Mouse (Mus musculus) liver, adult 2 months (tissue): ENCODE data around the gene Trim2. TPM values are rescaled to one million over a fixed set of nuclear protein-coding genes. Genes with fewer than 3 reads are reported as not detected.

Experiments
- DNase-seq: peaks from one replicate; pipeline ENCODE4 v3.0.0-alpha.2; 2011; ENCODE audit warnings: low read depth, low spot score; ENCODE audit errors: extremely low read depth
- H3K27ac ChIP-seq: fragments of 200-500 bp; replicated peaks from 2 replicates; pipeline ENCODE4 v1.5.1; 2012; ENCODE audit warnings: low read depth, mild to moderate bottlenecking, control low read depth, inconsistent platforms, low read length; ENCODE audit not compliant: insufficient read depth
- H3K27me3 ChIP-seq: fragments of 200-500 bp; 2 replicates; pipeline ENCODE4 v1.6.1; 2012; ENCODE audit warnings: mild to moderate bottlenecking, moderate library complexity, low read length, inconsistent platforms; ENCODE audit not compliant: control insufficient read depth, insufficient read depth
- H3K36me3 ChIP-seq: fragments of 200-500 bp; 2 replicates; pipeline ENCODE4 v1.6.1; 2012; ENCODE audit warnings: low read length, inconsistent platforms; ENCODE audit not compliant: control insufficient read depth, insufficient read depth
- H3K4me1 ChIP-seq: fragments of 200-500 bp; 2 replicates; pipeline ENCODE4 v1.6.1; 2011; ENCODE audit warnings: low read length; ENCODE audit not compliant: control insufficient read depth, insufficient read depth
- H3K4me3 ChIP-seq: fragments of 200-500 bp; 2 replicates; pipeline ENCODE4 v1.5.1; 2011; ENCODE audit warnings: low read depth, mild to moderate bottlenecking, control low read depth, low read length, moderate library complexity; ENCODE audit not compliant: insufficient read depth
- H3K79me2 ChIP-seq: fragments of 200-500 bp; 2 replicates; pipeline ENCODE4 v1.6.1; 2012; ENCODE audit warnings: inconsistent platforms, mild to moderate bottlenecking, low read length, moderate library complexity; ENCODE audit not compliant: control insufficient read depth, insufficient read depth
- H3K9ac ChIP-seq: fragments of 200-500 bp; 2 replicates; pipeline ENCODE4 v1.6.1; 2012; ENCODE audit warnings: low read depth, mild to moderate bottlenecking, control low read depth, inconsistent platforms, low read length
- CTCF ChIP-seq: fragments of 200-500 bp; IDR thresholded peaks from 2 replicates; pipeline ENCODE4 v1.5.1; 2011; ENCODE audit warnings: low read depth, low read length, control low read depth
- POLR2A ChIP-seq: fragments of 200-500 bp; IDR thresholded peaks from 2 replicates; pipeline ENCODE4 v1.6.1; 2011; ENCODE audit warnings: low read length, control low read depth; ENCODE audit not compliant: insufficient read depth; ENCODE audit errors: extremely low read depth
- WGBS: fragments of 180-500 bp; shearing (Covaris S2); methylation state at CpG from one replicate; pipeline ENCODE4 v1.1.7; 2018; 5-methylcytosine and 5-hydroxymethylcytosine counted together
- polyA plus RNA-seq: library from polyadenylated mRNA; depleted of rRNA; stranded (reverse); fragments of >200 nt; gene quantifications from 2 replicates; pipeline ENCODE4 v1.2.3, GENCODE M21; 2012
- total RNA-seq: library from RNA; depleted of rRNA; stranded (reverse); fragments of >200 nt; gene quantifications from 2 replicates; pipeline ENCODE4 v1.2.3, GENCODE M21; 2014

The Trim2 gene
- total and polyA plus RNA-seq, 2 experiments = 10.0 to 27.4 TPM

DNA sequence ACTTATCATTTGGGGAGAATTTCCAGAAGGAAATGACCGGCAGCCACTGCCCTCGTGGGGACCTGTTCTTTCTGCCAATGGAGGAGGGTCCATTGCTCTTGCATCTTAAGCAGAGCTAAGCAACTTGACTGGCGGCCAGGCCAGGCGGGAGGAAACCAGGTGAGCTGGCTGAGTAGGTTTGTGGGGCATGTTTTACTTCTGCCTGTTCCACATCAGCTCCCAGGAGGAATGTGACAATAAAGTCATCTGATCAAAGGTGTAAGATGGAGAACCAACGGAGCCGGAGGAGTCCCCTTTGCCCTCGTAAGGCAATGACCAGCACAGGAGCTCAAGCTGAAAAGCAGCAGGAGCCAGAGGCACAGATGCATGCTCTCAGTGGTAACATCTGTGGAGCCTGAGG, 35.1 kb upstream of the Trim2 start:
- Histone ChIP-seq H3K27ac (no peak overlapping the region), H3K27me3 (no peaks in the 10 kb centered on the region), H3K4me3 (no peak overlapping the region), H3K4me1 (peaks cover 6% of the 10 kb centered on the region; the same call in 1 of the 2 replicates), H3K36me3 (no peaks in the 10 kb centered on the region), H3K9ac (no peak overlapping the region), H3K79me2 (no peaks in the 10 kb centered on the region)
- DNase-seq = no peak
- TF ChIP-seq POLR2A (no peak), CTCF (no peak)
- WGBS = 92% methylated on average over 7 of the region's 7 CpGs

DNA sequence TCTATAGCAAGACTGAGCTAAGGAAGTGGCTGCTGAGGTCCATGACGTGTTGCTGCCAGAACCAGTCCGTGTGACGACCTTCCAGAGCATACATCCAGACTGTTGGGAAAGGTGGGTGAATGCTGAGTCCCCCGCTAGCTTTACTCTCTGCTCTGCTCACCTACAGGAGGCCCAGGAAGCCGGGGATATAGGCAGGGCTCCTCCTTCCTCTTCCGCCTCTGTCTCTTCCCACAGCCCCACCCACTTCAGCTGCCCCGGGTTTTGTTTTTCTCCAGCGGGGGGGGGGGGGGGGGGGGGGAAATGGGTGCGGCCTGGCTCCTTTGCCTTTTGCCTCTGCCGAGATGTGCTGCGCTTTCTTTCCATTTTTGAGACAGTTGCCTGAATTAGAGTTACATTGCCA, 30.9 kb upstream of the Trim2 start:
- no peak overlapping the region for H3K27ac ChIP-seq
- no peaks in the 10 kb centered on the region; the same call in 1 of the 2 replicates for H3K4me1 ChIP-seq
- no peak overlapping the region for H3K4me3 ChIP-seq
- no peaks in the 10 kb centered on the region for H3K36me3 ChIP-seq
- TF ChIP-seq CTCF (no peak), POLR2A (no peak)
- DNase-seq = no peak
- peaks cover 3% of the 10 kb centered on the region; the same call in 1 of the 2 replicates for H3K27me3 ChIP-seq
- no peak overlapping the region for H3K9ac ChIP-seq
- H3K79me2 ChIP-seq = no peaks in the 10 kb centered on the region
- 40% methylated on average over 11 of the region's 11 CpGs for WGBS

GRCm38 (mm10) chr3:84336342-84336741, 29.7 kb upstream of the Trim2 start:
- no peak overlapping the region for H3K4me3 ChIP-seq
- no peak for TF ChIP-seq CTCF
- TF ChIP-seq POLR2A = no peak
- H3K27ac ChIP-seq = no peak overlapping the region
- H3K4me1 ChIP-seq = no peaks in the 10 kb centered on the region; the same call in 1 of the 2 replicates
- H3K27me3 ChIP-seq = peaks cover 3% of the 10 kb centered on the region; the same call in 1 of the 2 replicates
- H3K36me3 ChIP-seq = no peaks in the 10 kb centered on the region
- DNase-seq = no peak
- H3K79me2 ChIP-seq = no peaks in the 10 kb centered on the region
- H3K9ac ChIP-seq = no peak overlapping the region
- 91% methylated on average over 12 of the region's 12 CpGs for WGBS

GRCm38 (mm10) chr3:84335421-84336073, 28.9 kb upstream of the Trim2 start:
- Histone ChIP-seq H3K79me2 (no peaks in the 10 kb centered on the region), H3K4me3 (no peak overlapping the region), H3K27me3 (peaks cover 3% of the 10 kb centered on the region; the same call in 1 of the 2 replicates), H3K36me3 (no peaks in the 10 kb centered on the region), H3K27ac (no peak overlapping the region), H3K4me1 (no peaks in the 10 kb centered on the region; the same call in 1 of the 2 replicates), H3K9ac (no peak overlapping the region)
- TF ChIP-seq POLR2A (no peak), CTCF (no peak)
- DNase-seq = no peak
- 36% methylated on average over 8 of the region's 8 CpGs for WGBS

GRCm38 (mm10) chr3:84334771-84335420, 28.2 kb upstream of the Trim2 start:
- Histone ChIP-seq H3K9ac (no peak overlapping the region), H3K27ac (no peak overlapping the region), H3K27me3 (peaks cover 3% of the 10 kb centered on the region; the same call in 1 of the 2 replicates), H3K4me1 (no peaks in the 10 kb centered on the region; the same call in 1 of the 2 replicates), H3K4me3 (no peak overlapping the region), H3K36me3 (no peaks in the 10 kb centered on the region), H3K79me2 (no peaks in the 10 kb centered on the region)
- no peak for TF ChIP-seq CTCF
- no peak for TF ChIP-seq POLR2A
- no peak for DNase-seq
- WGBS = 29% methylated on average over 20 of the region's 20 CpGs
